Mouse (Mus musculus) small intestine, adult 2 months (tissue): Measurements from ENCODE around the gene Ccdc34.

Source experiments
- CTCF ChIP-seq: fragments of 200-500 bp; IDR thresholded peaks from 2 replicates; pipeline ENCODE4 v1.5.1; 2012; ENCODE audit warnings: low read depth, mild to moderate bottlenecking, control low read depth, inconsistent platforms, low read length, moderate library complexity, mixed read lengths; ENCODE audit not compliant: insufficient replicate concordance, insufficient read length; ENCODE audit errors: extremely low read depth
- POLR2A ChIP-seq: fragments of 200-500 bp; IDR thresholded peaks from 2 replicates; pipeline ENCODE4 v1.6.1; 2012; ENCODE audit warnings: low read depth, mild to moderate bottlenecking, control low read depth, inconsistent platforms, low read length, moderate library complexity

DNA sequence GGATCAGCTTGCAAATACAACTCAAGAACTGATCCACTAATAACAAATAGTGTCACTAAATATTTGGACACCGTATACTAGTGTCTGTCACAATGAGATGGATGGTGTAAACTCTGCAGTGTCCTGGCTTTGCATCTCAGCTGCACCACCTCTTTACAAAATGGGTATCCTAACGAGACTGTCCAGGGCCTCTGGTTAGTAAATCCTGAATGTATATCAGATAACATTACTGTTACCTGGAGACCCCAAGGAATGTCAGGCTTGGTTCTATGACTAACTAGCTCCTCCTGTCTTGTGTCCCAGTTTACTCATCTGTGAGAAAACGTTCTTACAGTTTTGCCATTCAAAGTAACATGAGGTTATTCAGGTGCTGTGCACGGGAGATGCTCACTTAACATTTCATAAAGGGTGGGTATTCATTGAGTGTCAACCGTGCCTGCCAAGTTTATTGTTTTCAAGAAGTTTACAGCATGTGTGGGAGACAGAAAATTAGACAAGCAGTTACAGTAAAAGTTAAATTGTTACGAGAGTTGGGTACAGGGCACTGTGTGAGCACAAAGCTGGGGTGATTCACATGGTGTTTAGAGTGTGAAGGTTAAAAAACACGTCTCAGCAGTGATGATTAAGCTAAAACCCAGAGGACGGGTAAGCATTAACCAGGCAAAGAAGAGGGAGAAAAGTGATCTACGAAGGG lies 197.5 kb downstream of the Ccdc34 start:
- no peak for TF ChIP-seq POLR2A
- TF ChIP-seq CTCF, result no peak
